Mouse (Mus musculus) megakaryocyte, embryonic 14.5 days (primary cell): ENCODE measurements around the gene Kif19a.

Source experiments
- FLI1 ChIP-seq: IDR thresholded peaks from 2 replicates; pipeline ENCODE4 v1.6.1; 2012; ENCODE audit warnings: low read length, inconsistent platforms, mixed read lengths
- GATA1 ChIP-seq: IDR thresholded peaks from 3 replicates; pipeline ENCODE4 v1.6.1; 2012; ENCODE audit warnings: mixed read lengths, low read length, inconsistent platforms, borderline replicate concordance

DNA sequence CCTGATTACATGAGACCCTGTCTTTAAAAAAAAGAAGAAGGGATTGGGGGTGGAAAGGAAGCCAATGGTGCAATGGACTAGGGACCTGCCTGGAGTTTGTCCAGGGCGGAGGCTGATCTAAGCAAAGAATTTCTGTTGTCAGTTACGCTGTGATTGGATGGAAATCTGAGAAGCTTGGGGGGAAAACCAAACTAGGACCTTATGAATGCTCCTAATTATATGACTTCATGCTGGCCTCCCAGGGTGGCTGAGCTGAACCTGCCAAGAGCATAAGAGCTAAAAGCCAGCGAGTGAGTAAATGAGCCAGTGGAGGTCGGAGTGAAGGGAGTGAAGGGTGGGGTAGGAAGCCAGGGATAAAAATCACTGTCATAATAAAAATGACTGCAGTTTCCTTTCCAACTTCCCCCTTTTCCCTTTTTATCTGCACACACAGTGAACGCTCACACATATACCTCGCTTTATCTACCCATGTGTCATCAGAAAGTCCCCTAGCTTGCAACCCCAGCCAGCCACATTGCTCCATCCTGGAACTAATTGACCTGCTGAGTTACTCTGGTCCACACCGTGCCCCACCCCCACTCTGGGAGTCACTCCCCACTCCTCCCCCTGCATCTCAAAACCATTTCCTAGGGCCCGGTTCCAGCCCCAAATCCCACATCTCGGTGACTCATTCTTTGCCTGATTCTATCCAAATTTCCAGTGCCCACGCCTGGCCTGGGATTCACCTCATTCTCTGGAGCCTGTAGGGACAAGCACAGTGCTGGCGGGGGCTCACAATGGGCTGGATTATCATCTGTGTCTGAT lies 40.2 kb upstream of the Kif19a start:
- TF ChIP-seq GATA1 (no peak), FLI1 (no peak)
